Mouse (Mus musculus): ENCODE results near the gene OR5BS1P.
"Not testable (repeated sequence)": the region's sequence is repeated elsewhere in the genome, so short reads cannot be mapped to it uniquely, and the experiment has no call there.

Gene OR5BS1P

DNA sequence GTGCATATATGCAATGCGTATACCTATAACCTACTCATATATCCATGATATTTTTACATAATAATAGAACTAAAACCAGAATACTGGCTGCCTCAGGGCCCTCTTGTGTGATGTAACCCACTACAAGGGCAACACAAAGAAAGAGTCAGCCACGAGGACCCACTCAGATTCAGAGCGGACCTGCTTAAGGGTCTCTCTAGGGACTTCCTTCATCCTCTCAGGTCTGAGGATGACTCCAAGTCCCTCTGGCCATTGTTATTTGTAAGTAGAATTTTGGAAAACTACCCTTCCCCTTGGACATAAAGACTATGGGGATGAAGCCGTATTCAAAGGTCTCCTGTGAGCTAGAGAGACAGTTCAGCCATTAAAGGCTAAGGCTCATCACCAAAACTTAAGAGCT lies at the start of gene OR5BS1P:
OR5BS1P (plus strand) TSS at position 301 of the 400 bp plus-strand sequence.
- no peak for DNase-seq (ENCODE audit: low spot score)

DNA sequence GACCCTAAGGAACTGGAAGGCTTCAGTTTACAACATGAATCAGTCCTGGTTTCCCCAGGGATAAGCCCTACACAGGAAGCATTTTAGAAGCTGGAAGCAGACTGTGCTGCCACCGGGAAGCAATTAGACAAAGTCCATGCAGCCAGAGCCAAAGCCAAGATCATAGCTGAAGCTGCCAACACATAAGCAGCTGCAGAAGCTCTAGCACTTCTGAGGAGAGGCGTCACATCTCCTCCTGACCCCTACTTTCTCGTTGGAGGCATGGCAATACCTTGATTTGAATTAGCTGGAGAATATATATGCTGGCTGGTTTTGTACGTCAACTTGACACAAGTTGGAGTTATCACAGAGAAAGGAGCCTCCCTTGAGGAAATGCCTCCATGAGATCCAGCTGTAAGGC lies 48.8 kb upstream of the OR5BS1P start:
- DNase-seq (ENCODE audit: low spot score) = no peak

DNA sequence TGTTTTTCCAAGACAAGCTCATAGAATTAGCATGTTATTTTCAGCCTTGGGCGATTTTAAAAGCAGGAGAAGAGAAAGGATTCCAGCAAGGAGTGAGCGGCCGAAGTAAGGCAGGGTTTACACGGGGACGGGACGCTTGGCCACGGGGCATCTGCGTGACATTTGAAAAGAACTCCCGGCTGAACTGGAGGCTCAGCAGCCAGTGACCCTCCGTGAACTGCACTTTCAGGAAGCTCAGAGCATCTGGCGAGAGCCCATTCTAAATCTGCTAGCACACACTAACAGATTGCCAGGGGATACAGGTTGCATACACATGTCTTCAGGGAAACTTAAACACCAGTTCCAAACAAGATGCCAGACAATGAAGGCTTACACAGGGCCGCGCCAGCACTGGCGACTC lies 45.4 kb upstream of the OR5BS1P start:
- no peak for DNase-seq (ENCODE audit: low spot score)

DNA sequence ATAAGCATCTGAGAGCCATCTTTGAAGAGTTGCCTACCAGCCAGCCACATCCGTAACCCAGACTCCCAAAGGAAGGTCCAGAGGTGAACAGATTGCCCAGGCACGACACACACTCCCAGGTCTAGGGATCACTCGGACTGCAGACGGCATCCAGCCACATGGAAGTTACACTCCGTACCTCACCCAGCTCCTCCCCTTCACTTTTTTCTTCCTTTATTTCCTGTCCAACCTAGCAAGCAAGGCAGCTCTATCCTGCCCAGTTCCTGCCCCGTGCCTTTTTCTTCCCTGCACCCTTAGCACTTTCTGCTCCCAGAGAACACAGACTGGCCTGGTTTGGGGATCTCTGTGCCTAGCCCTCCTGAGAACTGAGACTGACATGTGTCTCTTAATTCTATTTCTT lies 44.9 kb upstream of the OR5BS1P start:
- DNase-seq (ENCODE audit: low spot score) = no peak

DNA sequence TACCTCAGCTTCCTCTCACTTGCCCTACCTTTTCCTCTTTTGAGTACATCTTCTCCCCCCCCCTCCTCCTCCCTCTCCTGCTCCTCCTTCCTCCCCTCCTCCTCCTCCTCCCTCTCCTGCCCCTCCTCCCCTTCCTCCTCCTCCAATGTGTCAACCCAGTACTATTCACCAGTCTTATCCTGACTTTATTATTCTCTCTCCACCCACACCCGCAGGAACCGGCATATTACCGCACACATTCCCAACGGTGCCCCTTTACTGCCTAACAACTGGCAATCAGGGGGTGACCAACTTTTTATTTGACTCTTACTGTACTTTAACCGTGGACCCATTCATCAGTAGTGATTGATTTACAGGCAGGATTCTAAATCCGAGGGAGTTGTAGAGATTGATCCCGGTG lies 44.5 kb upstream of the OR5BS1P start:
- no peak for DNase-seq (ENCODE audit: low spot score)

DNA sequence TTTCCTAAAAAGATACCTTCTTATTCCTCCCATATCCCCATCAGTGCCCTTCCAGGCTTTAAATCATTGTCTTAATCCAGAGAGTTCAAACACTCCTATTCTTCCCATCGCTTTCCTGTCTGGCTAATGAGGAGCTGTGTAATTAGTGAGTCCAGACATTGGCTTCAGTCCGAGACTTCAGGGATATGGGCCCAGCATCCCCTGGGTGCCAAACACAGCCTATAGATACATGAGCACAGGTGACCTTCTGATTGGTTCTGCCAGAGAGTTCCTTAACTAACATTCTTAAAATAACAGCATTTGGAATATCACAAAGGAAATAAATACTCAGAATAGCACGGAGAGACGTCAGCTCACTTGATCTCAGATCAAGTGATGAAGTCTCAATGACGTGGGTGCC lies 38.8 kb upstream of the OR5BS1P start, which contains the start of gene Olfr282:
Olfr282 (plus strand) TSS at position 301 of the 400 bp plus-strand sequence.
- DNase-seq (ENCODE audit: low spot score) = not testable (repeated sequence)

DNA sequence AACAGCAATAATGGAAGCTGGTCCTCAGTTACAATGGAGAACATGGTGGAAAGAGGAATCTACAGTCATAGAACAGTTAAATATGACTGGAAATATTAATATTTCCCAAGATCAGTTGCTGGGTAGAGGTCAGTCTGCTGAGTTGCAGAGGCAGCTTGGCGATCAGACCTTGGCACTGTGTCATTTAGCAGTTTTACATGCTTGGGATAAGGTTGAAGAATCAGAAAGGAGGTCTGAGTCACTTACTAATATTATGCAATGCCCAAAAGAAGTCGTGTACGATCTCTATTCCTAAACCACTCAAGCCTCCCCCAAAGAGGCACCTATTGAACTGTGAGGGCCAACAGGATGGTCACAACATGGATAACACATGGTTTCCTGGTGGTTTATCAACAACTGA lies 25.1 kb upstream of the OR5BS1P start:
- no peak for DNase-seq (ENCODE audit: low spot score)

DNA sequence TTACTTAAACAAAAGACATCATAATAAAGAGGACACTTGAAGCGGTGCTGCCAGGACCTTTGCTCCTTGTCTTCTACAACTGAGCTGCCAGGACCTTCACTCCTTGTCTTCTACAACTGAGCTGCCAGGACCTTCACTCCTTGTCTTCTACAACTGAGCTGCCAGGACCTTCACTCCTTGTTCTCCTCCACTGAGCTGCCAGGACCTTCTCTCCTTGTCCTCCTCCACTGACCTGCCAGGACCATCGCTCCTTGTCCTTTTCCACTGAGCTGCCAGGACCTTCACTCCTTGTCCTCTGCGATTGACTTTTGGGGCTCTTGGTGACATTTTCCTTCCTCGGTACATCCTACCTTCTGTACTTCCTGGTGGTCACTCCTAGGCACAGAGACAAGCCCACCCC lies 21.2 kb upstream of the OR5BS1P start:
- DNase-seq (ENCODE audit: low spot score) = peak; percentile 21

DNA sequence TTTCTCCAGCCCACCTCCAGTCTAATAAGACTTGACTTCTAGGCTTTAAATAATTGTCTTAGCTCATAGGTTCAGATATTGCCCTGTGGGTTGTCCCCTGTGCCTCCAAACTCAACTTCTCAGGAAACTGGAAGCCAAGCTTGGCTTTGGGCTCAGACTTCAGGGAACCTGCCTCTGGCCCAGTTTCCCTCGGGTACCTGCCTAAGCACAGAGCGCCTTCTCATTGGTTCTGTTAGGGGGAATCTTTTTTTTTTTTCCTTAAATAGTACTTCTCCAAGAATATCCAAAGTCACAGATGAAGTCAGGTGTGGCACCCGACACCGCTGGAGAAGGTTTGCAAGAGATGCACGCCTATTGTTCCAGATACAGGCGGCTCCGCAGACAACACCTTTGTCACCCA lies 17.4 kb upstream of the OR5BS1P start, which contains the start of gene Olfr281:
Olfr281 (plus strand) TSS at position 301 of the 400 bp plus-strand sequence.
- DNase-seq (ENCODE audit: low spot score) = no peak

DNA sequence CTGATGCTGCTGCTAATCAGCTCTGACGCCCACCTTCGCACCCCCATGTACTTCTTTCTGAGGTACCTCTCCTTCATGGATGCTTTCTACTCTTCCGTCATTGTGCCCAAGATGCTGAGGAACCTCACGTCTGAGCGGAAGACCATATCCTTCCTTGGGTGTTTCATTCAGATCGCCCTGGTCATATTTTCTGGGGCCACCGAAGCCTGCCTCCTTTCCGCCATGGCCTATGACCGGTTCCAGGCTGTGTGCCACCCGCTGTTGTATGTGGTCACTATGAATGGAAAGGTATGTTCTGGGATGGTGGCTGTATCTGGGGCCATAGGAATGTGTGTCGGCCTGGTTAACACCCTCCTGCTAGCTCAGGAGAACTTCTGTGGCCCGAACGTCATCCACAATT lies 1.8 kb downstream of the OR5BS1P start:
- DNase-seq (ENCODE audit: low spot score) = no peak

DNA sequence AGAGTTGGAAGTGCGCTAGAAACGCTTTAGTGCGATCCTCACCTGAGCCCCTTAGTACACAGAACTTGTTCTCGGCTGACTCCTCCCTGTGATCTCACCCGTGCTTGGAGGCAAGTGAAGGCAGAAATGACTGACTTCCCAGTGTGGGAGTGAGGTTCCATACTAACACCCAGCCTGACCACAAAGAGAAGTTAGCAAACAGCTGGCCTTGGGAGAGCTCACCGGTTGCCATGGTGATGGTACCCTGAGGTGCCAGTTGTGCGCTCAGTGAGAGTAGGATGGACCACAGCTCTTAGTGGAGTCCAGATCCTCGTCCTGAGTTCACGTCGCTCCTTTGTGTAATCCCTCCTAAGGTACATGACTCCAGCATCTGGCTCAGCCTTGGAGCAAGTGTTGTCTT lies 5.3 kb downstream of the OR5BS1P start:
- DNase-seq (ENCODE audit: low spot score) = no peak

DNA sequence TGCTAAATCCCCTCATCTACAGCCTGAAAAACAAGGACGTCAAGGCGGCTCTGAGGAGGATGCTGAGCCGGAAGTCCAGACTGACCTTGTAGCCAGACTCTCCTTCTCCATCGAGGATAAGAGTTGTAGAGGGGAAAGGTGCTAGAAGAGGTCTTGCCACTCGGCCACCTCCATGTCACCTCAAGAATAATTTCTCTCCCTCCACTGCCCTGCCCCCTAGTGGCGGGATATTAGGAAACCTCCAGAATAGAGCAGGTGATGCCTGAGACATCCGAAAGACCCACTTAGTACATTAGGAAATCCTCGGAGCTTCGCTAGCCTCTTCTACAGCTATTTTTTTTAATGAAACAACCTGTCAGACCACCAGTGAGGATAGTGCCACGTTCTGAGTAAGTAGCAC lies 5.7 kb downstream of the OR5BS1P start:
- peak; percentile 12 for DNase-seq (ENCODE audit: low spot score)

DNA sequence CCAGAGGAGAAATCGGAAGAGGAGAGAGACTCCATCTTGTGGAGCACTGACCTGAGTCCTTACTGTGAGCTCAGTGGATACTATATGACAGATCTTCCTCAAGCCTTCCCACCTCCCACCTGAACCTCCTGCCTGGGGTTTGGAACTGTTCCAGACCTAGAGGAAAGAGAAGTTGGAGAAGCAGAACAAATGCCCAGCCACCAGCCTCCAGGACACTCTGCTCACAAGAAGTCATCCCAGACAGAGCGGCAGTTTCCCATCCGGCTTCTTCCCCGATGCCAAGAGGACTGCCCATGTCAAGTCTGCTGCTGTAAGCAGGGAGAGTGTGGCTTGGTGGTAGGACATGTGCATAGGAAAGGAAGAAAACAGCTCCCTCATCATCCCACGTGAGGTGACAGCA lies 6.6 kb downstream of the OR5BS1P start:
- DNase-seq (ENCODE audit: low spot score) = no peak

DNA sequence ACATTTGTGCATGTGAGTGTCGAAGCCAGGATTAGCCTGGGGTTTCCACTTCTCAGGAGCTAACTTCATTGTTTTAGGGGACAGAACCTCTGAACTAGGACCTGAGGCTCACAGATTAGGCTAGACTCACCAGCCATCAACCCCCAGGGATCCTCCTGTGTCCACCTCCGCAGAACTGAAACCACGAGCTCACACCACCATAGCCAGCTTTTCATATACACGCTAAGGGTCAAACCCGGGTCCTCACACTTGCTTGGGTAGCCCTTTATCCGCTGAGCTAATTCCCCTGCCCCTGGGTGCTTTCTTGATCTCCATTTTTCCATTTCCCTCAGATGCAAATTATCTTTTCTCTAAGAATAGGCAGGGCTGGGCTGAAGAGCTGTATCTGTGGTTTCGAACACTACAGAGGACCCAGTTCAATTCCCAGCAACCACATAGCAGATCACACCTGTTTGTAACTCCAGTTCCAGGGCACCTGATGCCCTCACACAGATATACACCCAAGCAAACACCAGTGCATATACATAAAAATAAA lies 9.9 kb downstream of the OR5BS1P start:
- no peak for DNase-seq (ENCODE audit: low spot score)

DNA sequence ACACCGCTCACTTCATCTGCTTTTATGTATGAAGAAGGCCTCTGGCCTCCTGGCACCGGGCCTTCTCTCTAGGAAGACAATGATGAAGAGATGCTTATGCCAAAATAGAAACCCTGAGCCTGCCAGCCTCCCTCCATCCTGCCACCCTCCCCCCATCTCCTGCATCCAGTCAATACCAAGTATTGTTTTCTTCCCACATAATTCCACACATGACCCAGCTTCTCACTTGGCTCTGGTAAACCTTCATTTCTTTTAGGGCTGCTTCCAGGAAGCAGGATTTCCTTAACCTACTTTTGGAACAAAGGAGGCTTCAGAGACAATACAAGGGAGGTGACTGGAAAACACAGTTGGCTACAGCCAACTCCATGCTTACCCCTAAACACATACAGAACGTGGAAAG lies 13.0 kb downstream of the OR5BS1P start, which contains the start of gene Lalba:
Lalba (minus strand) TSS at position 21 of the 400 bp plus-strand sequence.
- no peak for DNase-seq (ENCODE audit: low spot score)

DNA sequence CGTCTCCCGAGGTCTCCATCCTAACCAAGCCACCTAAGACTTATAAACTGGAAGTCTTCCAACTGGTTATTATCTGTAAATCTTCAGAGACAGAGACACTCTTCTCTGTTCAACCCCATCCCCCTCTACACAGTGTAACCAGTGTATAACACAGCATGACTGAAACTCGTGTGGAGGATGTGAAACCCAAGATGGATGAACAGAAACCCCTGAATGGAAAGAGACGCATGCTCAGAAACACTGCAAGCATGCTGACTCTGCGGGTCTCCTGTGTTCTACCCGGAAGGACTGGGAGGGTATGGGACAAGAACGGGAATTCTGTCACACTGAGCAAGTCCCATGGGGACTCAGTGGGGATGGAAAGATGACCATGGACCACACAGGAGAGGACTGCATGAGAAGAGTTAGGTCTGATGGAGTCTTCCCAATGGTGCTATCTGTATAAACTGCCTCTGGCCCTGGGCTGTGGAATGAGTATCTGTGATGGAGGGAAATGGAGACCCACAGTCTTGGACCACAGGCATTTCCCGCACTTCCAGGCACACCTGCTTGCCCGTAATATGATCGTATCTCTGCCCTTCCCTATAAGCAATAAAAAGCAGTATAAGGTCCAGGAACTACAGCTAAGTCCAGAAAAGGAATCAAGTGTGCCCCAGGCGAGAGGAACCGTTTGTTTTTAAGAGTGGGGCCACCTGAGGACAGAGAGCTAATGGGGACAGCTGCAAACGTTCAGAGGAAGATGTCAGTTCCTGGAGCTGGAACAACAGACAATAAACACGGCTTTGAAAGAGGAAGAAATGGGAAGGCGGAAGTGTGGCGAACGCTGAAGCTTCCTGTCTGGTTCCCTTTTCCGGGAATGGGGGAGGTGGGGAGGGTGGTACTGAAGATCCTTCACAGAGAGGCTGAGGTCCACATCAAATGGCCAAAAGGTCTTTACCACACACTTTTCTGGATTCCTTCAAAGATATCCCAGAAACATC lies 14.5 kb downstream of the OR5BS1P start:
- DNase-seq (ENCODE audit: low spot score) = no peak

DNA sequence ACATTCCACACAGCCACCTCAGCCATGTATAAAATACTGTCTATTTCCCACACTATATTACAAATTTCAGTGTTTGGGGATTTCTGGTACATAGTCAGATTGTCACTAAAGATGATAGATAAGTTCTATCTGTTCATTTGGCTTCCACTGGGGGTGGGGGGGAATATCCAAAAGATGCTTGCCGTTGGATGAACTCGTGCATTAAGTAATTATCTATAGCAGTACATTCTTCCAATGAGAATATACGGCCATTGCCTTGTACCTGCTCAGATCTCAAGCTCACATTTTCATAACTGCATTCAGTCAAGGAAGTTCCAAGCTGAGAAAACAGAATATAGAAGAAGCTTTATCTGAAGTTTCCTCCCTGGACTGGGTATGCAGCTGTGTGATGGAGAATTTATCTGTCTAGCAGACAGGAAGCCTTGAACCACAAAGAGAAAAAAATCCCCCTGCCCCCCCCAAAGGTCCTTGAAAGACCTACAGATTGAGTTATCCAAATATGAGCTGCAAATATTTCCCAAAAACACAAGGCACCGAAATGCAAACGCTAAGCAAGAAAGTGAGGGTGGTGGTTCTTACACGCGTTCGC lies 16.8 kb downstream of the OR5BS1P start:
- DNase-seq (ENCODE audit: low spot score) = no peak

DNA sequence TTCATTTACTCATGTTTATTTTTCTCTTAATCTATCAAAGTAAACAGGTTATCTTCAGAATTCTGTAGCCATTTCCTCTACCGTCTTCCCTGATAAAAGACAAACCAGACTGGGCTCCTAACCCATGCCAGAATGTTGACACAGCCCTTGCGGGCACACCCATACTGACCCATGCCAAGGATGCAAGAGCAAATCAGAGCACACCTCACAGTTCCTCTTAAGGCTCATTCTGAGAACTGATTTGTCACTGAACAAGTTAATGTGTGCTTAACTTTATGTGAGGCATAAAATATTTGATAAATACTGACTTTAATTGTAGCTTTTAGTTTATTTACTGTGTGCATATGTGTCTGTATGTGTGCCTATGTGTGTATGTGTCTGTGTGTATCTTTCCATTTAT lies 21.6 kb downstream of the OR5BS1P start:
- DNase-seq (ENCODE audit: low spot score) = no peak

DNA sequence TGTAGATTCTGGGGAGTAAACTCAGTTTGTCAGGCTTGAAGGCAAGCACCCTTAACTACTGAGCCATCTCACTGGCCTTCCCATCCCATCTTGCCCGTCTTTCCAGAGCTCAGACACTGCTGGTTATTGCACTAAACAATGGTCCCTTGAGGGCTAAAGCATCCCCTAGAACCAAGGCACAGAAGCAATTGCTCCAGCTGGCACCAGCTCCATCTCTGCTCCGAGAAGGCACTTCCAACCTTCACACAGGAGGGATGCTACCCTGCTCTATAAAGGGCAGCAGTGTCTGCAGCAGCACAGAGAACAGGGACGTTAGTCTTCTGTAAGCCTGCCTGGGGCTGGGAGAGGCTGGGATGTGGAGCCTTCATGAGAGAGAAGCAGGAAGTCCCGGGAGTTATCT lies 22.4 kb downstream of the OR5BS1P start, which contains the start of gene Olfr279:
Olfr279 (plus strand) TSS at position 301 of the 400 bp plus-strand sequence.
- DNase-seq (ENCODE audit: low spot score) = no peak

DNA sequence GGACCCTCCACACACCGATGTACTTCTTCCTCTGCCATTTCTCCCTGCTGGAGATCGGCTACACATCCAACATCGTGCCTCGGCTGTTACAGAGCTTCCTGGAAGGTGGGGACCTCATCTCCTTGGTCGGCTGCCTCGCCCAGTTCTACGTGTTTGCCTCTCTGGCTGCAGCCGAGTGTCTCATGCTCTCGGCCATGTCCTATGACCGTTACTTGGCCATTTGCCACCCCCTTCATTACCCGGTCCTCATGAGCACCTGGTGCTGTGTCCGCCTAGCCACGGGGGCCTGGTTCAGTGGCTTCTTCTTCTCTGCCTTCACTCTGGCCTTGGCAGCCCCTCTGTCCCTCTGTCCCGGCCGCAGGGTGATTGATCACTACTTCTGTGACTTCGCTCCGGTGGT lies 27.9 kb downstream of the OR5BS1P start:
- DNase-seq (ENCODE audit: low spot score) = no peak

DNA sequence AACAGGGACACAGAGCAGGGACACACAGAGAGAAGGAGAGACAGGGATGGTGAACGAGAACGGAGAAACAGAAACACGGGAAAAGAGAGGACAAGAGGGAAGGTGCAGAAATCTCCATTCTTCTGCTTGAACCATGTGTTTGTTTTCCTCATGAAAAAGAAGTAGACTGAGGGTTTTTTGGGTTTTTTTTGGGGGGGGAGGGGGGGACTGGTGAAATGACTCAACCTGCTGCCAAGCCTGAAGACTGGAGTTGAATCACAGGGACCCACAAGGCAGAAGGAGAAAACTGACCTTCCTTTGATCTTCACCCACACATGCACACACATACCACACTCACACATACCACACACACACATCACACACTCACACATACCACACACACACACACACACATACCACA lies 33.6 kb downstream of the OR5BS1P start:
- DNase-seq (ENCODE audit: low spot score) = no peak

DNA sequence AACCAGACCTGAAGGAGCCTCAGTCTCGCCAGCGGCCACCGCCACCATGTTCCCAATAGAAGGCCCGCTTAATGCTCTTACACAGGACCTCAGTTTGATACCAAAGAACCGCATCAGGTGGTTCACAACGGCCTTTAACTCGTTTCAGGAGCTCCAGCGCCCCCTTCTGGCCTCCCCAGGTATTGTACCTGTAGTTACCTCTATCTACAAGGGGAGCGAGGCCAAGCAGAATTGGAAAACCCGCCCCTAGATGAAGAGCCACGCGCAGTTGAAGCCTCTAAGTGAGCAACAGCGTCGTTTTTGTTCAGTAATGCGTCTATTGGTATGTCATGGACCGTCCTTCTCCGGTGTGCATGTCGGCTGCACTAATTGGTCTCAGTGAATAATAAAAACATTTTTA lies 34.8 kb downstream of the OR5BS1P start:
- peak; percentile 40 for DNase-seq (ENCODE audit: low spot score)
